8 mouse cellular contexts compared by ENCODE assay signal in genomic region chr16:22856773-22857172, GRCm38 (mm10). TPM values are rescaled to one million over a fixed set of nuclear protein-coding genes. Genes with fewer than 3 reads are reported as not detected.
DNase-seq lines count a peak whose midpoint lies in the region; ATAC-seq and TF ChIP-seq lines count a peak whose summit lies in the region.

No protein-coding gene starts in this region.

- ATAC-seq in heart, embryonic 13.5 days (ENCODE audit: extremely low read depth, insufficient number of reproducible peaks, low FRiP score, low TSS enrichment): no peak
- ATAC-seq in forebrain, embryonic 16.5 days: no peak

- TF ChIP-seq POLR2A in MEL (IDR thresholded peaks at IDR 0.05; ENCODE audit: control insufficient read depth in 1 of 2, insufficient read depth in 1 of 2, low read depth in 1 of 2, low read length in 2 of 2, poor library complexity in 1 of 2): no peak; a peak in 1 of 4 replicates

- H3K79me2 ChIP-seq in MEL (ENCODE audit: control insufficient read depth, insufficient read depth, low read length, poor library complexity) (peaks cover 31% of the 10 kb centered on the region), macrophage (ENCODE audit: inconsistent target) (peaks cover 84% of the 10 kb centered on the region)

- 8% methylated on average over 9 of the region's 9 CpGs for WGBS in heart, embryonic 13.5 days
- WGBS in forebrain, embryonic 16.5 days: 14% methylated on average over 9 of the region's 9 CpGs
- WGBS in macrophage (ENCODE audit: missing documents): 8% methylated on average over 9 of the region's 9 CpGs

- peak overlapping the region; percentile 82 for H3K27ac ChIP-seq in heart, embryonic 13.5 days (replicated peaks)
- H3K27ac ChIP-seq in MEL (ENCODE audit: control insufficient read depth, low read depth, low read length) (peak overlapping the region; percentile 99), macrophage (peak overlapping the region; percentile 67)
- H3K27ac ChIP-seq in forebrain, embryonic 16.5 days (ENCODE audit: low read length): peak overlapping the region; percentile 54

- intact Hi-C loops in heart, postnatal 36 days (cut with DNase I): loop anchor here (5.0 kb wide), 3 partner anchors 251 to 589 kb away; partner anchors contain the start of genes Eif4a2, Rfc4 and Tra2b
- intact Hi-C loops in left cerebral cortex, postnatal 4 days (cut with DNase I): no loop called here

- TF ChIP-seq EP300 in MEL (IDR thresholded peaks at IDR 0.05; ENCODE audit: low read depth in 1 of 2, low read length in 2 of 2): peak; percentile 72 to 84

- TF ChIP-seq RAD21 in MEL (IDR thresholded peaks at IDR 0.05; ENCODE audit: low read depth, low read length): no peak

- peak overlapping the region; percentile 89 for H3K4me2 ChIP-seq in heart, embryonic 13.5 days
- H3K4me2 ChIP-seq in forebrain, embryonic 16.5 days (ENCODE audit: low read length): peak overlapping the region; percentile 82

- no peak for TF ChIP-seq CTCF in MEL (IDR thresholded peaks at IDR 0.05 in 2 of 3, conservative IDR thresholded peaks at IDR 0.05 in 1 of 3; ENCODE audit: control insufficient read depth in 1 of 3, insufficient read depth in 1 of 3, low read depth in 2 of 3, low read length in 3 of 3, poor library complexity in 1 of 3, severe bottlenecking in 1 of 3)

- peaks cover 11% of the 10 kb centered on the region for H3K36me3 ChIP-seq in heart, embryonic 13.5 days
- H3K36me3 ChIP-seq in MEL (ENCODE audit: control insufficient read depth in 1 of 2, insufficient read depth in 2 of 2, low read length in 2 of 2): peaks cover 7 to 32% of the 10 kb centered on the region in 2 experiments
- H3K36me3 ChIP-seq in forebrain, embryonic 16.5 days (ENCODE audit: control insufficient read depth, insufficient read depth): no peaks in the 10 kb centered on the region
- H3K36me3 ChIP-seq in macrophage (ENCODE audit: inconsistent target): peaks cover 3% of the 10 kb centered on the region; the same call in 1 of the 2 replicates

- H3K9ac ChIP-seq in heart, embryonic 13.5 days: peak overlapping the region; percentile 84
- peak overlapping the region; percentile 79 for H3K9ac ChIP-seq in MEL (ENCODE audit: control insufficient read depth, low read depth, low read length, poor library complexity, severe bottlenecking)
- H3K9ac ChIP-seq in forebrain, embryonic 16.5 days (replicated peaks; ENCODE audit: low read depth, low read length): peak overlapping the region; percentile 40

- peak overlapping the region; percentile 75 for H3K4me3 ChIP-seq in heart, embryonic 13.5 days
- H3K4me3 ChIP-seq in MEL (ENCODE audit: control insufficient read depth in 1 of 2, insufficient read depth in 1 of 2, low read depth in 2 of 2, low read length in 2 of 2): peak overlapping the region; percentile 68 to 80
- peak overlapping the region; percentile 95 for H3K4me3 ChIP-seq in forebrain, embryonic 16.5 days (replicated peaks; ENCODE audit: low read length)
- peak overlapping the region; percentile 92 for H3K4me3 ChIP-seq in macrophage (ENCODE audit: inconsistent target)

- H3K27me3 ChIP-seq in heart, embryonic 13.5 days (replicated peaks): no peaks in the 10 kb centered on the region
- H3K27me3 ChIP-seq in MEL (ENCODE audit: control insufficient read depth in 1 of 2, insufficient read depth in 2 of 2, low read length in 2 of 2): no peaks in the 10 kb centered on the region
- H3K27me3 ChIP-seq in forebrain, embryonic 16.5 days (replicated peaks; ENCODE audit: control insufficient read depth, insufficient read depth, low read length): no peaks in the 10 kb centered on the region

- peaks cover 13% of the 10 kb centered on the region for H3K4me1 ChIP-seq in heart, embryonic 13.5 days
- peaks cover 16 to 20% of the 10 kb centered on the region in 2 experiments for H3K4me1 ChIP-seq in MEL (ENCODE audit: control insufficient read depth in 1 of 2, insufficient read depth in 2 of 2, low read length in 2 of 2)
- peaks cover 13% of the 10 kb centered on the region for H3K4me1 ChIP-seq in forebrain, embryonic 16.5 days (replicated peaks; ENCODE audit: control insufficient read depth, insufficient read depth, low read length)

- DNase-seq in heart, postnatal 36 days: no peak
- DNase-seq in MEL (ENCODE audit: low read depth, low spot score): peak; percentile 82
- no peak for DNase-seq in ovary, postnatal 36 days (ENCODE audit: low spot score)
- DNase-seq in frontal cortex, postnatal 25 days (ENCODE audit: low spot score in 2 of 2): no peak
- no peak for DNase-seq in left cerebral cortex, postnatal 4 days

- no peaks in the 10 kb centered on the region for H3K9me3 ChIP-seq in heart, embryonic 13.5 days
- H3K9me3 ChIP-seq in MEL (replicated peaks; ENCODE audit: insufficient read depth, low read length): no peaks in the 10 kb centered on the region
- H3K9me3 ChIP-seq in forebrain, embryonic 16.5 days (ENCODE audit: control insufficient read depth, low read length): no peaks in the 10 kb centered on the region

TF ChIP-seq in MEL, 35 proteins besides CTCF, POLR2A, EP300 and RAD21 (continues in another document):
- TF ChIP-seq MYB (IDR thresholded peaks at IDR 0.05; ENCODE audit: low read depth, low read length) (0 out of 2 replicates have a peak, but pooled peaks have one; percentile 23), GATA1 (IDR thresholded peaks at IDR 0.05; ENCODE audit: low read depth, low read length) (peak; percentile 90), E2F4 (IDR thresholded peaks at IDR 0.05; ENCODE audit: borderline replicate concordance, low read depth, low read length) (no peak), UBTF (IDR thresholded peaks at IDR 0.05; ENCODE audit: borderline replicate concordance, insufficient read depth, low read depth, low read length) (no peak), MAZ (IDR thresholded peaks at IDR 0.05; ENCODE audit: low read depth, low read length) (no peak), BHLHE40 (IDR thresholded peaks at IDR 0.05; ENCODE audit: borderline replicate concordance, low read depth, low read length) (no peak), ETS1 (IDR thresholded peaks at IDR 0.05; ENCODE audit: low read depth, low read length) (peak; percentile 71), TCF12 (IDR thresholded peaks at IDR 0.05; ENCODE audit: low read depth, low read length) (peak; percentile 83), NELFE (IDR thresholded peaks at IDR 0.05; ENCODE audit: low read depth, low read length) (no peak)

RNA-seq across cellular contexts. Expression of gene Tbccd1, which starts 0.7 kb away (rescaled TPM):
- 18.3 and 19.2 TPM in 2 replicates for polyA plus RNA-seq in heart, embryonic 13.5 days (2015; fragmentation: Nextera tagmentation; extraction: Ambion mirVana)
- 10 to 100 TPM; 10.9 to 11.2 TPM for total RNA-seq in heart, postnatal 36 days (2021)
- 20.4 and 28.7 TPM in 2 replicates for total RNA-seq in MEL (2012; rRNA removed)
- 10 to 100 TPM in 1 of 2 experiments, not detected in 1; 23.8 TPM for polyA plus RNA-seq in MEL (2012; ENCODE audit: insufficient read depth in 1 of 2, insufficient read length in 2 of 2, low read depth in 1 of 2, low replicate concordance in 2 of 2, missing spikeins in 1 of 2)
- 22.2 and 26.4 TPM in 2 replicates for polyA plus RNA-seq in forebrain, embryonic 16.5 days (2015; fragmentation: Nextera tagmentation; extraction: Ambion mirVana)
- total RNA-seq in macrophage (2018; cell fraction: chromatin; rRNA removed): 10 to 100 TPM in 20 of 26 experiments, 1 to 10 TPM in 6; 6.9 to 58.2 (median 23.5) TPM
- total RNA-seq in macrophage (2018; cell fraction: cytosol; rRNA removed): 10 to 100 TPM in 23 of 26 experiments, 1 to 10 TPM in 3; 5.6 to 20.5 (median 14.8) TPM
- total RNA-seq in macrophage (2018; cell fraction: nucleus; rRNA removed): 10 to 100 TPM in 24 of 26 experiments, 1 to 10 TPM in 2; 9.7 to 50.4 (median 23.2) TPM
- polyA plus RNA-seq in macrophage (2018): 13.2 to 17.4 TPM (median 13.6 TPM) in 3 replicates
- total RNA-seq in left cerebral cortex, postnatal 4 days (2021): 10 to 100 TPM; 10.9 to 11.8 TPM

RNA-seq across cellular contexts. Expression of gene Dnajb11, which starts 0.9 kb away (rescaled TPM):
- 96.7 and 115 TPM in 2 replicates for polyA plus RNA-seq in heart, embryonic 13.5 days (2015; fragmentation: Nextera tagmentation; extraction: Ambion mirVana)
- total RNA-seq in heart, postnatal 36 days (2021): 10 to 100 TPM; 54.0 to 62.9 TPM
- total RNA-seq in MEL (2012; rRNA removed): 116 and 147 TPM in 2 replicates
- polyA plus RNA-seq in MEL (2012; ENCODE audit: insufficient read depth in 1 of 2, insufficient read length in 2 of 2, low read depth in 1 of 2, low replicate concordance in 2 of 2, missing spikeins in 1 of 2) (100 to 1,000 TPM in 1 of 2 experiments, 10 to 100 TPM in 1; 90.2 to 139 TPM), macrophage (2018) (117 to 177 TPM (median 172 TPM) in 3 replicates)
- polyA plus RNA-seq in forebrain, embryonic 16.5 days (2015; fragmentation: Nextera tagmentation; extraction: Ambion mirVana): 83.4 and 85.7 TPM in 2 replicates
- 10 to 100 TPM; 22.9 to 72.2 (median 51.5) TPM for total RNA-seq in macrophage (2018; cell fraction: chromatin; rRNA removed)
- total RNA-seq in macrophage (2018; cell fraction: cytosol; rRNA removed): 100 to 1,000 TPM in 25 of 26 experiments, 10 to 100 TPM in 1; 93.4 to 197 (median 137) TPM
- total RNA-seq in macrophage (2018; cell fraction: nucleus; rRNA removed): 100 to 1,000 TPM in 16 of 26 experiments, 10 to 100 TPM in 10; 42.8 to 213 (median 122) TPM
- 10 to 100 TPM; 59.3 to 61.4 TPM for total RNA-seq in left cerebral cortex, postnatal 4 days (2021)

RNA-seq across cellular contexts. Expression of gene Ahsg, which starts 34.3 kb away (rescaled TPM):
- polyA plus RNA-seq in heart, embryonic 13.5 days (2015; fragmentation: Nextera tagmentation; extraction: Ambion mirVana): 4.3 and 13.4 TPM in 2 replicates
- 10 to 100 TPM in 1 of 2 experiments, 1 to 10 TPM in 1; 9.1 to 10.1 TPM for total RNA-seq in heart, postnatal 36 days (2021)
- total RNA-seq in MEL (2012; rRNA removed): 0.16 TPM in 1 of 2 replicates, not detected in the other
- polyA plus RNA-seq in MEL (2012; ENCODE audit: insufficient read depth in 1 of 2, insufficient read length in 2 of 2, low read depth in 1 of 2, low replicate concordance in 2 of 2, missing spikeins in 1 of 2) (under 1 TPM in 1 of 2 experiments, not detected in 1; 0.13 TPM), macrophage (2018) (not detected in 3 replicates)
- polyA plus RNA-seq in forebrain, embryonic 16.5 days (2015; fragmentation: Nextera tagmentation; extraction: Ambion mirVana): 0.25 TPM in 1 of 2 replicates, not detected in the other
- not detected for total RNA-seq in macrophage (2018; cell fraction: chromatin; rRNA removed)
- total RNA-seq in macrophage (2018; cell fraction: cytosol; rRNA removed): not detected
- total RNA-seq in macrophage (2018; cell fraction: nucleus; rRNA removed): not detected
- not detected for total RNA-seq in left cerebral cortex, postnatal 4 days (2021)

RNA-seq across cellular contexts. Expression of gene Crygs, which starts 45.4 kb away (rescaled TPM):
- polyA plus RNA-seq in heart, embryonic 13.5 days (2015; fragmentation: Nextera tagmentation; extraction: Ambion mirVana): not detected in 2 replicates
- total RNA-seq in heart, postnatal 36 days (2021): not detected
- total RNA-seq in MEL (2012; rRNA removed): not detected in 2 replicates
- polyA plus RNA-seq in MEL (2012; ENCODE audit: insufficient read depth in 1 of 2, insufficient read length in 2 of 2, low read depth in 1 of 2, low replicate concordance in 2 of 2, missing spikeins in 1 of 2) (not detected), macrophage (2018) (not detected in 3 replicates)
- not detected in 2 replicates for polyA plus RNA-seq in forebrain, embryonic 16.5 days (2015; fragmentation: Nextera tagmentation; extraction: Ambion mirVana)
- not detected for total RNA-seq in macrophage (2018; cell fraction: chromatin; rRNA removed)
- total RNA-seq in macrophage (2018; cell fraction: cytosol; rRNA removed): not detected
- total RNA-seq in macrophage (2018; cell fraction: nucleus; rRNA removed): not detected
- not detected for total RNA-seq in left cerebral cortex, postnatal 4 days (2021)
